Mouse (Mus musculus) hindbrain, embryonic 13.5 days (tissue): Measurements from ENCODE around the gene Bbs9. TPM values are rescaled to one million over a fixed set of nuclear protein-coding genes. Genes with fewer than 3 reads are reported as not detected.
A peak's percentile ranks its signal among the peaks of the same experiment; 100 is the strongest.

Experiments used
- ATAC-seq: fragments of 200-750 bp; cut with Nextera tagmentation; 2 replicates; pipeline ENCODE4 v1.8.0; 2017; ENCODE audit warnings: moderate TSS enrichment; ENCODE audit not compliant: low FRiP score
- H3K27ac ChIP-seq: fragments of 300-500 bp; sonication (generic); 2 replicates; pipeline ENCODE4 v1.5.1; 2015; ENCODE audit warnings: inconsistent platforms, mild to moderate bottlenecking, moderate library complexity
- H3K27me3 ChIP-seq: fragments of 300-500 bp; sonication (generic); 2 replicates; pipeline ENCODE4 v1.6.1; 2015; ENCODE audit warnings: mild to moderate bottlenecking, inconsistent platforms
- H3K36me3 ChIP-seq: fragments of 300-500 bp; sonication (generic); 2 replicates; pipeline ENCODE4 v1.6.1; 2015; ENCODE audit warnings: mild to moderate bottlenecking, inconsistent platforms
- H3K4me1 ChIP-seq: fragments of 300-500 bp; sonication (generic); replicated peaks from 2 replicates; pipeline ENCODE4 v1.6.1; 2015; ENCODE audit warnings: inconsistent platforms
- H3K4me2 ChIP-seq: fragments of 300-500 bp; sonication (generic); 2 replicates; pipeline ENCODE4 v1.6.1; 2015; ENCODE audit warnings: inconsistent platforms, mild to moderate bottlenecking, moderate library complexity
- H3K4me3 ChIP-seq: fragments of 300-500 bp; sonication (generic); 2 replicates; pipeline ENCODE4 v1.5.1; 2015; ENCODE audit warnings: mild to moderate bottlenecking, inconsistent platforms
- H3K9ac ChIP-seq: fragments of 300-500 bp; sonication (generic); 2 replicates; pipeline ENCODE4 v1.6.1; 2015; ENCODE audit warnings: mild to moderate bottlenecking, inconsistent platforms
- H3K9me3 ChIP-seq: fragments of 300-500 bp; sonication (generic); 2 replicates; pipeline ENCODE4 v1.6.1; 2016; ENCODE audit warnings: inconsistent platforms
- WGBS: fragments of 180-500 bp; shearing (Covaris S2); methylation state at CpG from one replicate; pipeline ENCODE4 v1.1.7; 2015; 5-methylcytosine and 5-hydroxymethylcytosine counted together
- polyA plus RNA-seq: library from polyadenylated mRNA; unstranded; fragments of >200 nt; fragmentation: Nextera tagmentation; extraction: Ambion mirVana; gene quantifications from 2 replicates; pipeline ENCODE4 v1.2.1, GENCODE M21; 2015

The Bbs9 gene
- polyA plus RNA-seq, 1 experiment from 2014 or later: 17.1 TPM

GRCm38 (mm10) chr9:22814407-22815092, 339.0 kb downstream of the Bbs9 start:
- Histone ChIP-seq H3K36me3 (no peaks in the 10 kb centered on the region), H3K4me3 (no peak overlapping the region), H3K9ac (no peak overlapping the region), H3K27ac (no peak overlapping the region), H3K4me2 (no peak overlapping the region), H3K9me3 (no peaks in the 10 kb centered on the region), H3K4me1 (peaks cover 5% of the 10 kb centered on the region), H3K27me3 (no peaks in the 10 kb centered on the region)
- 64% methylated on average over 9 of the region's 9 CpGs for WGBS
- ATAC-seq: 0 out of 2 replicates have a peak, but pooled peaks have one; percentile 17

- H3K9ac ChIP-seq: no peak overlapping the region
- H3K27me3 ChIP-seq: no peaks in the 10 kb centered on the region
- no peaks in the 10 kb centered on the region for H3K36me3 ChIP-seq
- H3K27ac ChIP-seq: no peak overlapping the region
- WGBS: 63% methylated on average over 7 of the region's 7 CpGs
- H3K4me2 ChIP-seq: no peak overlapping the region
- H3K4me3 ChIP-seq: no peak overlapping the region
- no peak for ATAC-seq
- peaks cover 5% of the 10 kb centered on the region for H3K4me1 ChIP-seq
- H3K9me3 ChIP-seq: no peaks in the 10 kb centered on the region
Measured at GRCm38 (mm10) chr9:22815093-22815458, 339.6 kb downstream of the Bbs9 start.

- no peak for ATAC-seq
- H3K9me3 ChIP-seq: no peaks in the 10 kb centered on the region
- H3K36me3 ChIP-seq: no peaks in the 10 kb centered on the region
- H3K27me3 ChIP-seq: no peaks in the 10 kb centered on the region
- H3K9ac ChIP-seq: no peak overlapping the region
- peaks cover 16% of the 10 kb centered on the region for H3K4me1 ChIP-seq
- no peak overlapping the region for H3K27ac ChIP-seq
- no peak overlapping the region for H3K4me3 ChIP-seq
- WGBS: 91% methylated on average over 6 of the region's 6 CpGs
- H3K4me2 ChIP-seq: no peak overlapping the region
Measured at GRCm38 (mm10) chr9:22819539-22819938, 344.0 kb downstream of the Bbs9 start.

- Histone ChIP-seq H3K27me3 (0 out of 2 replicates have a peak, but pooled peaks cover 4% of the 10 kb centered on the region), H3K36me3 (no peaks in the 10 kb centered on the region), H3K4me2 (no peak overlapping the region), H3K9me3 (no peaks in the 10 kb centered on the region), H3K4me1 (peaks cover 19% of the 10 kb centered on the region), H3K9ac (no peak overlapping the region), H3K4me3 (no peak overlapping the region), H3K27ac (no peak overlapping the region)
- WGBS: 52% methylated on average over 6 of the region's 6 CpGs
- ATAC-seq: no peak
Measured at GRCm38 (mm10) chr9:22820646-22821185, 345.2 kb downstream of the Bbs9 start.

- no peak for ATAC-seq
- H3K27ac ChIP-seq: no peak overlapping the region
- H3K9ac ChIP-seq: no peak overlapping the region
- peaks cover 26% of the 10 kb centered on the region for H3K4me1 ChIP-seq
- 0 out of 2 replicates have a peak, but pooled peaks cover 4% of the 10 kb centered on the region for H3K27me3 ChIP-seq
- H3K36me3 ChIP-seq: no peaks in the 10 kb centered on the region
- H3K4me3 ChIP-seq: no peak overlapping the region
- WGBS: 73% methylated on average over 5 of the region's 5 CpGs
- no peak overlapping the region for H3K4me2 ChIP-seq
- no peaks in the 10 kb centered on the region for H3K9me3 ChIP-seq
Measured at GRCm38 (mm10) chr9:22822770-22823169, 347.3 kb downstream of the Bbs9 start.

- H3K4me1 ChIP-seq: peaks cover 32% of the 10 kb centered on the region
- 62% methylated on average over 3 of the region's 3 CpGs for WGBS
- H3K36me3 ChIP-seq: no peaks in the 10 kb centered on the region
- no peak overlapping the region for H3K27ac ChIP-seq
- no peak overlapping the region for H3K4me2 ChIP-seq
- ATAC-seq: no peak
- H3K27me3 ChIP-seq: 0 out of 2 replicates have a peak, but pooled peaks cover 4% of the 10 kb centered on the region
- no peaks in the 10 kb centered on the region for H3K9me3 ChIP-seq
- H3K4me3 ChIP-seq: no peak overlapping the region
- no peak overlapping the region for H3K9ac ChIP-seq
Measured at GRCm38 (mm10) chr9:22823856-22824255, 348.3 kb downstream of the Bbs9 start.

GRCm38 (mm10) chr9:22824910-22825309, 349.4 kb downstream of the Bbs9 start:
- H3K27ac ChIP-seq: no peak overlapping the region
- no peak for ATAC-seq
- no peaks in the 10 kb centered on the region for H3K36me3 ChIP-seq
- no peak overlapping the region for H3K4me2 ChIP-seq
- 18% methylated on average over 8 of the region's 8 CpGs for WGBS
- no peak overlapping the region for H3K9ac ChIP-seq
- H3K9me3 ChIP-seq: no peaks in the 10 kb centered on the region
- no peak overlapping the region for H3K4me3 ChIP-seq
- H3K4me1 ChIP-seq: peaks cover 41% of the 10 kb centered on the region
- 0 out of 2 replicates have a peak, but pooled peaks cover 4% of the 10 kb centered on the region for H3K27me3 ChIP-seq

- Histone ChIP-seq H3K27ac (no peak overlapping the region), H3K27me3 (0 out of 2 replicates have a peak, but pooled peaks cover 4% of the 10 kb centered on the region), H3K9me3 (no peaks in the 10 kb centered on the region), H3K4me1 (peaks cover 43% of the 10 kb centered on the region), H3K36me3 (no peaks in the 10 kb centered on the region), H3K4me2 (no peak overlapping the region), H3K9ac (no peak overlapping the region), H3K4me3 (no peak overlapping the region)
- ATAC-seq: no peak
- WGBS: 58% methylated on average over 3 of the region's 3 CpGs
Measured at GRCm38 (mm10) chr9:22826571-22826990, 351.1 kb downstream of the Bbs9 start.

GRCm38 (mm10) chr9:22827176-22827770, 351.8 kb downstream of the Bbs9 start:
- Histone ChIP-seq H3K27ac (no peak overlapping the region; the same call in 1 of the 2 replicates), H3K4me3 (no peak overlapping the region), H3K4me1 (peaks cover 47% of the 10 kb centered on the region), H3K27me3 (0 out of 2 replicates have a peak, but pooled peaks cover 4% of the 10 kb centered on the region), H3K4me2 (no peak overlapping the region), H3K36me3 (no peaks in the 10 kb centered on the region), H3K9ac (no peak overlapping the region), H3K9me3 (no peaks in the 10 kb centered on the region)
- WGBS: 46% methylated on average over 2 of the region's 2 CpGs
- ATAC-seq: no peak

- H3K27me3 ChIP-seq: 0 out of 2 replicates have a peak, but pooled peaks cover 4% of the 10 kb centered on the region
- WGBS: 44% methylated on average over 21 of the region's 21 CpGs
- H3K4me3 ChIP-seq: no peak overlapping the region
- H3K9me3 ChIP-seq: no peaks in the 10 kb centered on the region
- H3K9ac ChIP-seq: peak overlapping the region; percentile 51; the same call in 1 of the 2 replicates
- H3K27ac ChIP-seq: peak overlapping the region; percentile 78
- peak overlapping the region; percentile 31 for H3K4me2 ChIP-seq
- peaks cover 43% of the 10 kb centered on the region for H3K4me1 ChIP-seq
- H3K36me3 ChIP-seq: no peaks in the 10 kb centered on the region
- peak; percentile 73 for ATAC-seq
Measured at GRCm38 (mm10) chr9:22829212-22829960, 353.9 kb downstream of the Bbs9 start.

- Histone ChIP-seq H3K4me1 (peaks cover 21% of the 10 kb centered on the region), H3K27ac (no peak overlapping the region), H3K9me3 (no peaks in the 10 kb centered on the region), H3K36me3 (no peaks in the 10 kb centered on the region), H3K9ac (no peak overlapping the region), H3K27me3 (no peaks in the 10 kb centered on the region), H3K4me3 (no peak overlapping the region), H3K4me2 (no peak overlapping the region)
- WGBS: 96% methylated on average over 1 of the region's 1 CpGs
- ATAC-seq: no peak
Measured at GRCm38 (mm10) chr9:22834994-22835512, 359.5 kb downstream of the Bbs9 start.

- Histone ChIP-seq H3K36me3 (no peaks in the 10 kb centered on the region), H3K27me3 (no peaks in the 10 kb centered on the region), H3K4me3 (no peak overlapping the region), H3K9me3 (no peaks in the 10 kb centered on the region), H3K27ac (no peak overlapping the region), H3K9ac (no peak overlapping the region), H3K4me1 (peaks cover 11% of the 10 kb centered on the region; the same call in 1 of the 2 replicates), H3K4me2 (no peak overlapping the region)
- 25% methylated on average over 6 of the region's 6 CpGs for WGBS
- no peak for ATAC-seq
Measured at GRCm38 (mm10) chr9:22837000-22837399, 361.5 kb downstream of the Bbs9 start.
